Mouse (Mus musculus): ENCODE data around the gene Ehd3.

GRCm38 (mm10) chr17:73811566-73811965 lies 7.6 kb downstream of the Ehd3 start:
- TF ChIP-seq TAL1 (conservative IDR thresholded peaks at IDR 0.05; ENCODE audit: low read depth, low read length) (no peak), CTCF (IDR thresholded peaks at IDR 0.05; ENCODE audit: low read depth, low read length) (no peak), POLR2AphosphoS5 (IDR thresholded peaks at IDR 0.05; ENCODE audit: insufficient replicate concordance, low read depth, low read length) (no peak), GATA1 (IDR thresholded peaks at IDR 0.05; ENCODE audit: borderline replicate concordance, low read length) (no peak)

Data from G1E (cell line).